Comparison of ENCODE assay signal across 28 mouse cellular contexts in the genomic region with DNA sequence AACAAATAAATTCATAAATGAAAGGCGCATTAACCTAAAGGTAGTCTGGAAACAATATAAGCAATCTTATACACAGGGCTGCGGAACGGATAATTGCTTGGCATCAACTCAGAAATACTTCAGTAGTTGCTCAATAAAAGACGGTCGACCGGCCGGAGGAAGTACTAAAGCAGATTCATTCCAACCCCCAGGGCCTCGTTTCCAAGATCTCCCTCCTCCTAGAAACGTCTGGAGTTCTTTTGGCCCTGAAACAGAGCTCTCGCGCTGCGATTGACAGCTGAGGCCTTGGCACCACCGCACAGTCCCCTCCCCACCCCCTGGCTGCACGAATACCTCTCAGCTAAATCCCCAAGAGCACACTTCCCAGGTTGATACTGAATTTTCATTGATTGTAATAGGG. TPM values are rescaled to one million over a fixed set of nuclear protein-coding genes. Genes with fewer than 3 reads are reported as not detected.
DNase-seq lines count a peak whose midpoint lies in the region; ATAC-seq and TF ChIP-seq lines count a peak whose summit lies in the region.
"Had no signal": no experiment of that assay in that cellular context is flagged by ENCODE, and none has a peak within 500 bp of the region (broad histone marks: within the 10 kb centered on the region; RNA-seq: fewer than 3 reads in every experiment).

No protein-coding gene starts in this region.

- H3K4me1 ChIP-seq in forebrain, embryonic 15.5 days, result no peaks in the 10 kb centered on the region
- H3K4me1 ChIP-seq in forebrain, embryonic 11.5 days (replicated peaks; ENCODE audit: control insufficient read depth, insufficient read depth, low read length), result no peaks in the 10 kb centered on the region
- no peaks in the 10 kb centered on the region for H3K4me1 ChIP-seq in lung, embryonic 16.5 days (replicated peaks; ENCODE audit: control insufficient read depth, insufficient read depth, low read length)
- H3K4me1 ChIP-seq in thymus, adult 2 months (replicated peaks; ENCODE audit: control insufficient read depth, insufficient read depth, low read length), result no peaks in the 10 kb centered on the region
- H3K4me1 ChIP-seq: forebrain, embryonic 10.5 days; heart, embryonic 13.5 days; kidney, embryonic 15.5 days; midbrain, embryonic 15.5 days; neural tube, embryonic 12.5 days; stomach, embryonic 15.5 days had no signal

- no peaks in the 10 kb centered on the region for H3K27me3 ChIP-seq in forebrain, embryonic 15.5 days
- no peaks in the 10 kb centered on the region for H3K27me3 ChIP-seq in forebrain, embryonic 11.5 days (ENCODE audit: control insufficient read depth, insufficient read depth, low read length)
- no peaks in the 10 kb centered on the region for H3K27me3 ChIP-seq in lung, embryonic 16.5 days (ENCODE audit: control insufficient read depth, insufficient read depth, low read depth, low read length)
- no peaks in the 10 kb centered on the region for H3K27me3 ChIP-seq in thymus, adult 2 months (ENCODE audit: control insufficient read depth, insufficient read depth, low read length)
- H3K27me3 ChIP-seq: heart, embryonic 13.5 days; kidney, embryonic 15.5 days; midbrain, embryonic 15.5 days; neural tube, embryonic 12.5 days; stomach, embryonic 15.5 days had no signal

- DNase-seq in forebrain, embryonic 11.5 days (ENCODE audit: low spot score), result no peak
- no peak for DNase-seq in lung, postnatal 25 days (ENCODE audit: low spot score)
- DNase-seq in adrenal gland, postnatal 10 days, result peak; percentile 35
- DNase-seq in brain, embryonic 14.5 days (ENCODE audit: low read depth), result peak; percentile 60
- DNase-seq in thymus, adult 2 months, result no peak
- DNase-seq: B cell, adult 2 months; cerebellum, adult 9-10 months; gastrocnemius, adult 2 months; heart, postnatal 14 days; kidney, adult 11 months; kidney, postnatal 36 days; layer of hippocampus, postnatal 36 days; liver, postnatal 0 days; thymus, adult 18-20 months had no signal

- no peaks in the 10 kb centered on the region for H3K9me3 ChIP-seq in forebrain, embryonic 15.5 days
- no peaks in the 10 kb centered on the region for H3K9me3 ChIP-seq in forebrain, embryonic 11.5 days (ENCODE audit: control insufficient read depth, low read length)
- no peaks in the 10 kb centered on the region for H3K9me3 ChIP-seq in lung, embryonic 16.5 days (ENCODE audit: control insufficient read depth, low read length)
- H3K9me3 ChIP-seq: forebrain, embryonic 10.5 days; heart, embryonic 13.5 days; kidney, embryonic 15.5 days; midbrain, embryonic 15.5 days; neural tube, embryonic 12.5 days; stomach, embryonic 15.5 days had no signal

- no peak overlapping the region for H3K27ac ChIP-seq in forebrain, embryonic 15.5 days (replicated peaks)
- no peak overlapping the region for H3K27ac ChIP-seq in forebrain, embryonic 11.5 days (ENCODE audit: low read depth, low read length)
- H3K27ac ChIP-seq in lung, embryonic 16.5 days (ENCODE audit: low read length), result no peak overlapping the region
- H3K27ac ChIP-seq in thymus, adult 2 months (ENCODE audit: control insufficient read depth, insufficient read depth, low read length), result no peak overlapping the region
- H3K27ac ChIP-seq: forebrain, embryonic 10.5 days; gastrocnemius, adult 2 months; heart, embryonic 13.5 days; kidney, embryonic 15.5 days; macrophage; midbrain, embryonic 15.5 days; neural tube, embryonic 12.5 days; stomach, embryonic 15.5 days had no signal

- H3K36me3 ChIP-seq in forebrain, embryonic 15.5 days, result no peaks in the 10 kb centered on the region
- no peaks in the 10 kb centered on the region for H3K36me3 ChIP-seq in forebrain, embryonic 11.5 days (ENCODE audit: control insufficient read depth, insufficient read depth, low read length)
- H3K36me3 ChIP-seq in lung, embryonic 16.5 days (ENCODE audit: control insufficient read depth, insufficient read depth, low read length), result no peaks in the 10 kb centered on the region
- no peaks in the 10 kb centered on the region for H3K36me3 ChIP-seq in thymus, adult 2 months (ENCODE audit: control insufficient read depth, insufficient read depth, low read length)
- H3K36me3 ChIP-seq: forebrain, embryonic 10.5 days; heart, embryonic 13.5 days; kidney, embryonic 15.5 days; midbrain, embryonic 15.5 days; neural tube, embryonic 12.5 days; stomach, embryonic 15.5 days had no signal

- no peak for TF ChIP-seq POLR2A in brain, embryonic 14.5 days (IDR thresholded peaks at IDR 0.05; ENCODE audit: borderline replicate concordance, extremely low read depth, insufficient read depth, insufficient read length, poor library complexity, severe bottlenecking)
- no peak for TF ChIP-seq POLR2A in thymus, adult 2 months (IDR thresholded peaks at IDR 0.05; ENCODE audit: control insufficient read depth, extremely low read depth, insufficient read depth, low read length, poor library complexity)

- no peak overlapping the region for H3K9ac ChIP-seq in forebrain, embryonic 15.5 days (replicated peaks)
- no peak overlapping the region for H3K9ac ChIP-seq in forebrain, embryonic 11.5 days (ENCODE audit: low read length)
- no peak overlapping the region for H3K9ac ChIP-seq in lung, embryonic 16.5 days (ENCODE audit: low read length)
- H3K9ac ChIP-seq: heart, embryonic 13.5 days; kidney, embryonic 15.5 days; liver, postnatal 0 days; midbrain, embryonic 15.5 days; neural tube, embryonic 12.5 days; stomach, embryonic 15.5 days had no signal

- H3K4me3 ChIP-seq in forebrain, embryonic 15.5 days, result no peak overlapping the region
- no peak overlapping the region for H3K4me3 ChIP-seq in forebrain, embryonic 11.5 days (ENCODE audit: low read depth, low read length)
- no peak overlapping the region for H3K4me3 ChIP-seq in lung, embryonic 16.5 days (ENCODE audit: low read length)
- H3K4me3 ChIP-seq in thymus, adult 2 months (ENCODE audit: control insufficient read depth, insufficient read depth, low read length), result no peak overlapping the region
- H3K4me3 ChIP-seq: forebrain, embryonic 10.5 days; gastrocnemius, adult 2 months; heart, embryonic 13.5 days; kidney, embryonic 15.5 days; midbrain, embryonic 15.5 days; neural tube, embryonic 12.5 days; stomach, embryonic 15.5 days had no signal

- TF ChIP-seq CTCF in brain, embryonic 14.5 days (IDR thresholded peaks at IDR 0.05; ENCODE audit: borderline replicate concordance, extremely low read depth, insufficient read depth, insufficient read length), result no peak
- no peak for TF ChIP-seq CTCF in thymus, adult 2 months (IDR thresholded peaks at IDR 0.05; ENCODE audit: borderline replicate concordance, control insufficient read depth, extremely low read depth, insufficient read depth, low read length, poor library complexity)

- no peak overlapping the region for H3K4me2 ChIP-seq in forebrain, embryonic 15.5 days (replicated peaks)
- H3K4me2 ChIP-seq in forebrain, embryonic 11.5 days (ENCODE audit: low read depth, low read length, severe bottlenecking), result no peak overlapping the region
- no peak overlapping the region for H3K4me2 ChIP-seq in lung, embryonic 16.5 days (ENCODE audit: low read depth, low read length)
- H3K4me2 ChIP-seq: heart, embryonic 13.5 days; kidney, embryonic 15.5 days; midbrain, embryonic 15.5 days; neural tube, embryonic 12.5 days; stomach, embryonic 15.5 days had no signal

- whole genome bisulfite sequencing in forebrain, embryonic 15.5 days, result 49% methylated on average over 14 of the region's 14 CpGs
- WGBS in forebrain, embryonic 11.5 days, result 74% methylated on average over 14 of the region's 14 CpGs
- 57% methylated on average over 14 of the region's 14 CpGs for WGBS in lung, embryonic 16.5 days
- 86% methylated on average over 14 of the region's 14 CpGs for WGBS in thymus, adult 2 months

- ATAC-seq in forebrain, embryonic 15.5 days (replicated peaks), result 0 out of 2 replicates have a peak, but pooled peaks have one; percentile 46
- no peak for ATAC-seq in forebrain, embryonic 11.5 days (replicated peaks; ENCODE audit: low FRiP score)
- ATAC-seq in lung, embryonic 16.5 days (ENCODE audit: low read depth), result peak; percentile 57; the same call in 1 of the 2 replicates
- ATAC-seq: activated CD4-positive, CD25-positive, alpha-beta regulatory T cell, adult 4 months; liver, postnatal 0 days; midbrain, embryonic 15.5 days had no signal

RNA-seq across cellular contexts. Expression of a gene that starts 38.0 kb away (rescaled TPM):
- 237 and 246 TPM in 2 replicates for polyA plus RNA-seq in forebrain, embryonic 15.5 days (2015; fragmentation: Nextera tagmentation; extraction: Ambion mirVana)
- polyA plus RNA-seq in forebrain, embryonic 11.5 days (2014; fragmentation: Nextera tagmentation; extraction: Ambion mirVana), result 300 and 308 TPM in 2 replicates
- polyA plus RNA-seq in lung, embryonic 16.5 days (2015; fragmentation: Nextera tagmentation; extraction: Ambion mirVana), result 351 and 390 TPM in 2 replicates
- total RNA-seq in adrenal gland, postnatal 10 days (2021), result 100 to 1,000 TPM in 1 of 2 experiments, 10 to 100 TPM in 1; 88.9 to 114 TPM
- 123 and 139 TPM in 2 replicates for polyA plus RNA-seq in brain, embryonic 14.5 days (2012; rRNA removed)
- polyA plus RNA-seq in thymus, adult 2 months (2012; rRNA removed), result 61.8 and 69.1 TPM in 2 replicates

RNA-seq across cellular contexts. Expression of a gene that starts 54.0 kb away (rescaled TPM):
- polyA plus RNA-seq in forebrain, embryonic 15.5 days (2015; fragmentation: Nextera tagmentation; extraction: Ambion mirVana), result not detected in 2 replicates
- polyA plus RNA-seq in forebrain, embryonic 11.5 days (2014; fragmentation: Nextera tagmentation; extraction: Ambion mirVana), result not detected in 2 replicates
- not detected in 2 replicates for polyA plus RNA-seq in lung, embryonic 16.5 days (2015; fragmentation: Nextera tagmentation; extraction: Ambion mirVana)
- total RNA-seq in adrenal gland, postnatal 10 days (2021), result 1 to 10 TPM; 3.2 to 7.6 TPM
- 0.03 TPM in 1 of 2 replicates, not detected in the other for polyA plus RNA-seq in brain, embryonic 14.5 days (2012; rRNA removed)
- 0.08 TPM in 1 of 2 replicates, not detected in the other for polyA plus RNA-seq in thymus, adult 2 months (2012; rRNA removed)
- total RNA-seq: common myeloid progenitor, adult 5-6 weeks; gastrocnemius, adult 2 months; heart, postnatal 14 days; MEL had no signal
- polyA plus RNA-seq: forebrain, embryonic 10.5 days; gonadal fat pad, adult 2 months; heart, embryonic 13.5 days; hindbrain, embryonic 11.5 days; macrophage; midbrain, embryonic 15.5 days had no signal

RNA-seq across cellular contexts. Expression of a gene that starts 58.9 kb away (rescaled TPM):
- 594 and 667 TPM in 2 replicates for polyA plus RNA-seq in forebrain, embryonic 15.5 days (2015; fragmentation: Nextera tagmentation; extraction: Ambion mirVana)
- polyA plus RNA-seq in forebrain, embryonic 11.5 days (2014; fragmentation: Nextera tagmentation; extraction: Ambion mirVana), result 687 and 743 TPM in 2 replicates
- polyA plus RNA-seq in lung, embryonic 16.5 days (2015; fragmentation: Nextera tagmentation; extraction: Ambion mirVana), result 840 and 884 TPM in 2 replicates
- 100 to 1,000 TPM; 787 to 809 TPM for total RNA-seq in adrenal gland, postnatal 10 days (2021)
- polyA plus RNA-seq in brain, embryonic 14.5 days (2012; rRNA removed), result 1,791 and 2,202 TPM in 2 replicates
- 1,694 and 2,577 TPM in 2 replicates for polyA plus RNA-seq in thymus, adult 2 months (2012; rRNA removed)

Comparison
In these comparisons a context has a peak if more than half of its experiments do, and no peak if none do; other contexts are left out.
1. DNase-seq: peak in adrenal gland, postnatal 10 days (single experiment) and brain, embryonic 14.5 days (single experiment); none in forebrain, embryonic 11.5 days (single experiment), lung, postnatal 25 days (single experiment) and thymus, adult 2 months (single experiment).